Mouse (Mus musculus): ENCODE data around the gene Creb3. TPM values are rescaled to one million over a fixed set of nuclear protein-coding genes. Genes with fewer than 3 reads are reported as not detected.

Creb3 gene
- total RNA-seq, 2 experiments from 2014 or later, result 39.6 to 45.0 TPM

GRCm38 (mm10) chr4:43558028-43558630, 4.0 kb upstream of the Creb3 start:
- no peak for DNase-seq

GRCm38 (mm10) chr4:43558631-43559356, 3.3 kb upstream of the Creb3 start:
- peak; percentile 54 for DNase-seq

GRCm38 (mm10) chr4:43559519-43560242, 2.5 kb upstream of the Creb3 start:
- DNase-seq, result no peak

GRCm38 (mm10) chr4:43560243-43560611, 1.9 kb upstream of the Creb3 start:
- no peak for DNase-seq

- DNase-seq, result no peak
Measured at GRCm38 (mm10) chr4:43560976-43561375, 1.2 kb upstream of the Creb3 start.

GRCm38 (mm10) chr4:43561436-43561996, 616 bp upstream of the Creb3 start:
- DNase-seq, result no peak

GRCm38 (mm10) chr4:43562769-43563600, 853 bp downstream of the Creb3 start:
- no peak for DNase-seq

- DNase-seq, result no peak
Measured at GRCm38 (mm10) chr4:43563601-43563875, 1.4 kb downstream of the Creb3 start.

- no peak for DNase-seq
Measured at GRCm38 (mm10) chr4:43564231-43564630, 2.1 kb downstream of the Creb3 start.

GRCm38 (mm10) chr4:43567140-43567539, 5.0 kb downstream of the Creb3 start:
- no peak for DNase-seq

- DNase-seq, result no peak
Measured at GRCm38 (mm10) chr4:43571395-43572045, 9.4 kb downstream of the Creb3 start.

GRCm38 (mm10) chr4:43573561-43573960, 11.4 kb downstream of the Creb3 start:
- no peak for DNase-seq

- DNase-seq, result no peak
Measured at GRCm38 (mm10) chr4:43575356-43575755, 13.2 kb downstream of the Creb3 start.

GRCm38 (mm10) chr4:43577237-43577881, 15.2 kb downstream of the Creb3 start:
- no peak for DNase-seq

- DNase-seq, result peak; percentile 83
Measured at GRCm38 (mm10) chr4:43578376-43579204, 16.5 kb downstream of the Creb3 start, which contains the start of the genes Rgp1 and Gba2. Gene Rgp1 (plus strand): TSS chr4:43578715. Gene Gba2 (minus strand): TSS chr4:43578873.

GRCm38 (mm10) chr4:43579256-43579655, 17.1 kb downstream of the Creb3 start:
- no peak for DNase-seq

- no peak for DNase-seq
Measured at GRCm38 (mm10) chr4:43579731-43580130, 17.6 kb downstream of the Creb3 start.

GRCm38 (mm10) chr4:43580721-43581120, 18.6 kb downstream of the Creb3 start:
- DNase-seq, result no peak

GRCm38 (mm10) chr4:43581381-43581780, 19.2 kb downstream of the Creb3 start:
- no peak for DNase-seq

- no peak for DNase-seq
Measured at GRCm38 (mm10) chr4:43582241-43582640, 20.1 kb downstream of the Creb3 start.

Measured in gastrocnemius, postnatal 10 days (tissue).